9 mouse cellular contexts compared by ENCODE assay signal in the genomic region with DNA sequence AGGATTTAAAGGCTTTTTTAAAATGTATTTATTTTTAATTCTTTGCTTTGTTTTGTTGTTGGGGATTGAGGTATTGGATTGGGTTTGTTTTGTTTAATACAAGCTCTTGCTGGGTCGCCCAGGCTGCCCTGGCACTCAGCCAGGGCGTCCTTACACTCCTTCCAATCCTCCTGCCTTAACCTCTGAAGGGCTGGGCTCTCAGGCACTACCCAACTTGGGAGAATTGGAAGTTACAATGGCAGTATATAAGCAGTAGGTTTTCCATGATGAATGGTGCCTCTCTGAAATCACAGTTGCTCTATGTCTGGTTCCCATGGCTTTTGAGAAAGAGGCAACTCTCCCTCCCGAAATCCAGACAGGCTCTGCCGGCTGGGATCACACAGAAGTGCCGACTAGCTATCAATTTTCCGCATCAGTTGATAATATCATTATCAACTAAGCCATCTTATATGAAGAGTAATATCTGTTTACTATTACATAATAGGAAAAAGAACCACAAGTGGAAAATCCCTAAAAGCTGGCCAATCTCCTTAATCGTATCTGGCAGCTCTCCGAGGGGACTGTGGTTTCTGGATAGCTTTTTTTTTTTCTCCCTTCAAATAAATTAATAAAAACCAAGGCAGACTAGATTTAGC. TPM values are rescaled to one million over a fixed set of nuclear protein-coding genes. Genes with fewer than 3 reads are reported as not detected.
DNase-seq lines count a peak whose midpoint lies in the region; ATAC-seq and TF ChIP-seq lines count a peak whose summit lies in the region.
"Had no signal": no experiment of that assay in that cellular context is flagged by ENCODE, and none has a peak within 500 bp of the region (broad histone marks: within the 10 kb centered on the region; RNA-seq: fewer than 3 reads in every experiment).

No protein-coding gene starts in this region.

- no peaks in the 10 kb centered on the region for H3K36me3 ChIP-seq in hindbrain, postnatal 0 days (ENCODE audit: insufficient read depth, low read length)
- H3K36me3 ChIP-seq in neural tube, embryonic 15.5 days = no peaks in the 10 kb centered on the region
- H3K36me3 ChIP-seq: liver, embryonic 15.5 days had no signal

- peak overlapping the region; percentile 91 for H3K27ac ChIP-seq in left cerebral cortex, adult 2 months
- H3K27ac ChIP-seq in hindbrain, postnatal 0 days = peak overlapping the region; percentile 72
- peak overlapping the region; percentile 83 for H3K27ac ChIP-seq in neural tube, embryonic 15.5 days (replicated peaks)
- H3K27ac ChIP-seq: liver, embryonic 15.5 days had no signal

- ATAC-seq in hindbrain, postnatal 0 days = no peak
- 0 out of 2 replicates have a peak, but pooled peaks have one; percentile 12 for ATAC-seq in neural tube, embryonic 15.5 days (ENCODE audit: low FRiP score)

- intact Hi-C loops in left cerebral cortex, adult 2 months (cut with DNase I) = no loop called here

- peak overlapping the region; percentile 38; the same call in 1 of the 2 replicates for H3K4me2 ChIP-seq in hindbrain, postnatal 0 days (ENCODE audit: low read depth, low read length)
- peak overlapping the region; percentile 53 for H3K4me2 ChIP-seq in neural tube, embryonic 15.5 days
- H3K4me2 ChIP-seq: liver, embryonic 15.5 days had no signal

- TF ChIP-seq CTCF in left cerebral cortex, adult 2 months (IDR thresholded peaks at IDR 0.05) = no peak
- no peak for TF ChIP-seq CTCF in hindbrain, postnatal 0 days (IDR thresholded peaks at IDR 0.05; ENCODE audit: low read depth)

- no peaks in the 10 kb centered on the region for H3K27me3 ChIP-seq in hindbrain, postnatal 0 days (ENCODE audit: insufficient read depth, low read length)
- H3K27me3 ChIP-seq in neural tube, embryonic 15.5 days (replicated peaks) = no peaks in the 10 kb centered on the region
- H3K27me3 ChIP-seq: liver, embryonic 15.5 days had no signal

- H3K9me3 ChIP-seq in hindbrain, postnatal 0 days (ENCODE audit: low read length) = no peaks in the 10 kb centered on the region
- no peaks in the 10 kb centered on the region for H3K9me3 ChIP-seq in neural tube, embryonic 15.5 days (replicated peaks)
- H3K9me3 ChIP-seq: liver, embryonic 15.5 days had no signal

- 24% methylated on average over 8 of the region's 8 CpGs for WGBS in hindbrain, postnatal 0 days
- WGBS in neural tube, embryonic 15.5 days = 38% methylated on average over 8 of the region's 8 CpGs

- no peak for DNase-seq in left cerebral cortex, adult 2 months (ENCODE audit: extremely low spot score in 1 of 2, low spot score in 2 of 2)
- DNase-seq in left cerebral cortex, adult 11 months (ENCODE audit: low spot score) = no peak
- DNase-seq in cerebellum, adult 8-10 months = peak; percentile 25
- DNase-seq in hindbrain, postnatal 0 days (ENCODE audit: low spot score) = peak; percentile 56
- DNase-seq in urinary bladder, adult 2 months (ENCODE audit: low spot score) = no peak
- no peak for DNase-seq in thymus, adult 18-20 months
- DNase-seq in urinary bladder, postnatal 10 days (ENCODE audit: low spot score) = no peak

- H3K4me1 ChIP-seq in hindbrain, postnatal 0 days (ENCODE audit: insufficient read depth, low read length) = peaks cover 23% of the 10 kb centered on the region
- H3K4me1 ChIP-seq in neural tube, embryonic 15.5 days = peaks cover 28% of the 10 kb centered on the region
- H3K4me1 ChIP-seq: liver, embryonic 15.5 days had no signal

- H3K4me3 ChIP-seq in left cerebral cortex, adult 2 months = no peak overlapping the region
- H3K4me3 ChIP-seq in hindbrain, postnatal 0 days (ENCODE audit: low read length) = no peak overlapping the region
- H3K4me3 ChIP-seq in neural tube, embryonic 15.5 days (replicated peaks) = peak overlapping the region; percentile 22; the same call in 1 of the 2 replicates
- H3K4me3 ChIP-seq: liver, embryonic 15.5 days had no signal

- H3K9ac ChIP-seq in hindbrain, postnatal 0 days (replicated peaks; ENCODE audit: low read length) = no peak overlapping the region
- no peak overlapping the region for H3K9ac ChIP-seq in neural tube, embryonic 15.5 days (replicated peaks)
- H3K9ac ChIP-seq: liver, embryonic 15.5 days had no signal

RNA-seq across cellular contexts. Expression of a gene that starts 40.8 kb away (rescaled TPM):
- 100 to 1,000 TPM; 104 to 135 TPM for total RNA-seq in left cerebral cortex, adult 2 months (2021)
- 71.8 and 75.1 TPM in 2 replicates for total RNA-seq in hindbrain, postnatal 0 days (2014; rRNA removed)
- polyA plus RNA-seq in hindbrain, postnatal 0 days (2015; fragmentation: Nextera tagmentation; extraction: Ambion mirVana) = 57.1 and 57.5 TPM in 2 replicates
- polyA plus RNA-seq in neural tube, embryonic 15.5 days (2015; fragmentation: Nextera tagmentation; extraction: Ambion mirVana) = 34.0 and 34.9 TPM in 2 replicates
- polyA plus RNA-seq in urinary bladder, adult 2 months (2012; rRNA removed) = 38.3 and 44.5 TPM in 2 replicates

Comparison
In these comparisons a context has a peak if more than half of its experiments do, and no peak if none do; other contexts are left out.
1. DNase-seq: peak in cerebellum, adult 8-10 months (single experiment) and hindbrain, postnatal 0 days (single experiment); none in left cerebral cortex, adult 2 months (0 of 2), left cerebral cortex, adult 11 months (single experiment), urinary bladder, adult 2 months (single experiment), thymus, adult 18-20 months (0 of 2) and urinary bladder, postnatal 10 days (single experiment).
2. Peak in every context shown above with its lines, with median percentiles within 50 percentile points of each other: H3K27ac ChIP-seq.